Mouse (Mus musculus): ENCODE data around the gene Lrmp. TPM values are rescaled to one million over a fixed set of nuclear protein-coding genes. Genes with fewer than 3 reads are reported as not detected.

Lrmp gene
- polyA plus RNA-seq, 1 experiment from 2014 or later, result 0.75 TPM

GRCm38 (mm10) chr6:145175571-145175981, 60.1 kb downstream of the Lrmp start:
- Histone ChIP-seq H3K27me3 (ENCODE audit: control insufficient read depth, insufficient read depth, low read depth, low read length) (peaks cover 7% of the 10 kb centered on the region; the same call in 1 of the 2 replicates), H3K9me3 (replicated peaks; ENCODE audit: control insufficient read depth, low read length, poor library complexity, severe bottlenecking) (no peaks in the 10 kb centered on the region), H3K27ac (ENCODE audit: low read length) (no peak overlapping the region), H3K36me3 (ENCODE audit: control insufficient read depth, insufficient read depth, low read length) (no peaks in the 10 kb centered on the region), H3K4me2 (ENCODE audit: low read length) (no peak overlapping the region), H3K4me3 (ENCODE audit: low read depth, low read length) (no peak overlapping the region), H3K9ac (ENCODE audit: low read depth, low read length) (no peak overlapping the region), H3K4me1 (ENCODE audit: control insufficient read depth, insufficient read depth, low read length) (peaks cover 5% of the 10 kb centered on the region; the same call in 1 of the 2 replicates)
- ATAC-seq, result no peak
- 34% methylated on average over 9 of the region's 9 CpGs for WGBS

GRCm38 (mm10) chr6:145176474-145176873, 61.0 kb downstream of the Lrmp start:
- H3K4me2 ChIP-seq (ENCODE audit: low read length), result no peak overlapping the region
- H3K27me3 ChIP-seq (ENCODE audit: control insufficient read depth, insufficient read depth, low read depth, low read length), result peaks cover 7% of the 10 kb centered on the region; the same call in 1 of the 2 replicates
- H3K27ac ChIP-seq (ENCODE audit: low read length), result no peak overlapping the region
- peaks cover 5% of the 10 kb centered on the region; the same call in 1 of the 2 replicates for H3K4me1 ChIP-seq (ENCODE audit: control insufficient read depth, insufficient read depth, low read length)
- no peak for ATAC-seq
- no peak overlapping the region for H3K9ac ChIP-seq (ENCODE audit: low read depth, low read length)
- H3K4me3 ChIP-seq (ENCODE audit: low read depth, low read length), result no peak overlapping the region
- H3K9me3 ChIP-seq (replicated peaks; ENCODE audit: control insufficient read depth, low read length, poor library complexity, severe bottlenecking), result no peaks in the 10 kb centered on the region
- no peaks in the 10 kb centered on the region for H3K36me3 ChIP-seq (ENCODE audit: control insufficient read depth, insufficient read depth, low read length)
- 46% methylated on average over 10 of the region's 10 CpGs for WGBS

GRCm38 (mm10) chr6:145179665-145180064, 64.2 kb downstream of the Lrmp start:
- no peak overlapping the region for H3K9ac ChIP-seq (ENCODE audit: low read depth, low read length)
- no peak overlapping the region for H3K27ac ChIP-seq (ENCODE audit: low read length)
- no peaks in the 10 kb centered on the region for H3K4me1 ChIP-seq (ENCODE audit: control insufficient read depth, insufficient read depth, low read length)
- 26% methylated on average over 6 of the region's 6 CpGs for WGBS
- H3K4me2 ChIP-seq (ENCODE audit: low read length), result no peak overlapping the region
- no peaks in the 10 kb centered on the region for H3K36me3 ChIP-seq (ENCODE audit: control insufficient read depth, insufficient read depth, low read length)
- H3K27me3 ChIP-seq (ENCODE audit: control insufficient read depth, insufficient read depth, low read depth, low read length), result peaks cover 7% of the 10 kb centered on the region; the same call in 1 of the 2 replicates
- H3K4me3 ChIP-seq (ENCODE audit: low read depth, low read length), result no peak overlapping the region
- no peak for ATAC-seq
- no peaks in the 10 kb centered on the region for H3K9me3 ChIP-seq (replicated peaks; ENCODE audit: control insufficient read depth, low read length, poor library complexity, severe bottlenecking)

GRCm38 (mm10) chr6:145182044-145182443, 66.6 kb downstream of the Lrmp start:
- Histone ChIP-seq H3K9me3 (replicated peaks; ENCODE audit: control insufficient read depth, low read length, poor library complexity, severe bottlenecking) (no peaks in the 10 kb centered on the region), H3K27me3 (ENCODE audit: control insufficient read depth, insufficient read depth, low read depth, low read length) (no peaks in the 10 kb centered on the region)

GRCm38 (mm10) chr6:145186096-145186495, 70.6 kb downstream of the Lrmp start:
- Histone ChIP-seq H3K4me2 (ENCODE audit: low read length) (no peak overlapping the region), H3K27ac (ENCODE audit: low read length) (no peak overlapping the region), H3K4me3 (ENCODE audit: low read depth, low read length) (no peak overlapping the region), H3K4me1 (ENCODE audit: control insufficient read depth, insufficient read depth, low read length) (no peaks in the 10 kb centered on the region), H3K27me3 (ENCODE audit: control insufficient read depth, insufficient read depth, low read depth, low read length) (no peaks in the 10 kb centered on the region), H3K9me3 (replicated peaks; ENCODE audit: control insufficient read depth, low read length, poor library complexity, severe bottlenecking) (no peaks in the 10 kb centered on the region), H3K9ac (ENCODE audit: low read depth, low read length) (no peak overlapping the region), H3K36me3 (ENCODE audit: control insufficient read depth, insufficient read depth, low read length) (no peaks in the 10 kb centered on the region)
- ATAC-seq, result no peak
- 92% methylated on average over 1 of the region's 1 CpGs for WGBS

More at GRCm38 (mm10) chr6:145182044-145182443, 66.6 kb downstream of the Lrmp start:
- no peak for ATAC-seq
- no peak overlapping the region for H3K27ac ChIP-seq (ENCODE audit: low read length)
- no peak overlapping the region for H3K4me3 ChIP-seq (ENCODE audit: low read depth, low read length)
- 80% methylated on average over 8 of the region's 8 CpGs for WGBS
- H3K9ac ChIP-seq (ENCODE audit: low read depth, low read length), result no peak overlapping the region
- H3K4me1 ChIP-seq (ENCODE audit: control insufficient read depth, insufficient read depth, low read length), result no peaks in the 10 kb centered on the region
- no peaks in the 10 kb centered on the region for H3K36me3 ChIP-seq (ENCODE audit: control insufficient read depth, insufficient read depth, low read length)
- no peak overlapping the region for H3K4me2 ChIP-seq (ENCODE audit: low read length)

- H3K27ac ChIP-seq (ENCODE audit: low read length), result peak overlapping the region; percentile 73
- H3K9me3 ChIP-seq (replicated peaks; ENCODE audit: control insufficient read depth, low read length, poor library complexity, severe bottlenecking), result no peaks in the 10 kb centered on the region
- no peaks in the 10 kb centered on the region for H3K36me3 ChIP-seq (ENCODE audit: control insufficient read depth, insufficient read depth, low read length)
- peak; percentile 71 for ATAC-seq
- 61% methylated on average over 27 of the region's 27 CpGs for WGBS
- peak overlapping the region; percentile 42; the same call in 1 of the 2 replicates for H3K9ac ChIP-seq (ENCODE audit: low read depth, low read length)
- no peaks in the 10 kb centered on the region for H3K4me1 ChIP-seq (ENCODE audit: control insufficient read depth, insufficient read depth, low read length)
- no peaks in the 10 kb centered on the region for H3K27me3 ChIP-seq (ENCODE audit: control insufficient read depth, insufficient read depth, low read depth, low read length)
- peak overlapping the region; percentile 49 for H3K4me2 ChIP-seq (ENCODE audit: low read length)
- peak overlapping the region; percentile 24; the same call in 1 of the 2 replicates for H3K4me3 ChIP-seq (ENCODE audit: low read depth, low read length)
Measured at GRCm38 (mm10) chr6:145187093-145188088, 71.9 kb downstream of the Lrmp start.

GRCm38 (mm10) chr6:145193038-145193437, 77.6 kb downstream of the Lrmp start:
- Histone ChIP-seq H3K4me1 (ENCODE audit: control insufficient read depth, insufficient read depth, low read length) (no peaks in the 10 kb centered on the region), H3K4me3 (ENCODE audit: low read depth, low read length) (no peak overlapping the region), H3K4me2 (ENCODE audit: low read length) (no peak overlapping the region), H3K9ac (ENCODE audit: low read depth, low read length) (no peak overlapping the region), H3K9me3 (replicated peaks; ENCODE audit: control insufficient read depth, low read length, poor library complexity, severe bottlenecking) (no peaks in the 10 kb centered on the region), H3K27me3 (ENCODE audit: control insufficient read depth, insufficient read depth, low read depth, low read length) (no peaks in the 10 kb centered on the region), H3K27ac (ENCODE audit: low read length) (no peak overlapping the region), H3K36me3 (ENCODE audit: control insufficient read depth, insufficient read depth, low read length) (no peaks in the 10 kb centered on the region)
- WGBS, result 98% methylated on average over 3 of the region's 3 CpGs
- ATAC-seq, result no peak

- H3K27me3 ChIP-seq (ENCODE audit: control insufficient read depth, insufficient read depth, low read depth, low read length), result no peaks in the 10 kb centered on the region
- H3K9me3 ChIP-seq (replicated peaks; ENCODE audit: control insufficient read depth, low read length, poor library complexity, severe bottlenecking), result no peaks in the 10 kb centered on the region
- 84% methylated on average over 11 of the region's 11 CpGs for WGBS
- no peak overlapping the region for H3K9ac ChIP-seq (ENCODE audit: low read depth, low read length)
- ATAC-seq, result no peak
- H3K4me2 ChIP-seq (ENCODE audit: low read length), result no peak overlapping the region
- H3K4me3 ChIP-seq (ENCODE audit: low read depth, low read length), result no peak overlapping the region
- H3K4me1 ChIP-seq (ENCODE audit: control insufficient read depth, insufficient read depth, low read length), result no peaks in the 10 kb centered on the region
- no peaks in the 10 kb centered on the region for H3K36me3 ChIP-seq (ENCODE audit: control insufficient read depth, insufficient read depth, low read length)
- H3K27ac ChIP-seq (ENCODE audit: low read length), result no peak overlapping the region
Measured at GRCm38 (mm10) chr6:145193446-145193845, 78.0 kb downstream of the Lrmp start.

Measured in midbrain, embryonic 16.5 days (tissue).